Mouse (Mus musculus) spleen, adult 2 months (tissue): Measurements from ENCODE around the gene Pip5kl1.

Experiments used
- CTCF ChIP-seq: fragments of 200-500 bp; IDR thresholded peaks from 2 replicates; pipeline ENCODE4 v1.5.1; 2011; ENCODE audit warnings: mild to moderate bottlenecking, inconsistent platforms; ENCODE audit not compliant: insufficient read depth, insufficient read length, insufficient replicate concordance; ENCODE audit errors: extremely low read depth
- POLR2A ChIP-seq: fragments of 200-500 bp; IDR thresholded peaks from 2 replicates; pipeline ENCODE4 v1.6.1; 2011; ENCODE audit warnings: low read depth, low read length, inconsistent platforms

- TF ChIP-seq CTCF, result no peak
- TF ChIP-seq POLR2A, result no peak
Measured at GRCm38 (mm10) chr2:32617109-32617508, 42.5 kb downstream of the Pip5kl1 start.
